Mouse (Mus musculus): ENCODE data around the gene Itgax.

Itgax gene

DNA sequence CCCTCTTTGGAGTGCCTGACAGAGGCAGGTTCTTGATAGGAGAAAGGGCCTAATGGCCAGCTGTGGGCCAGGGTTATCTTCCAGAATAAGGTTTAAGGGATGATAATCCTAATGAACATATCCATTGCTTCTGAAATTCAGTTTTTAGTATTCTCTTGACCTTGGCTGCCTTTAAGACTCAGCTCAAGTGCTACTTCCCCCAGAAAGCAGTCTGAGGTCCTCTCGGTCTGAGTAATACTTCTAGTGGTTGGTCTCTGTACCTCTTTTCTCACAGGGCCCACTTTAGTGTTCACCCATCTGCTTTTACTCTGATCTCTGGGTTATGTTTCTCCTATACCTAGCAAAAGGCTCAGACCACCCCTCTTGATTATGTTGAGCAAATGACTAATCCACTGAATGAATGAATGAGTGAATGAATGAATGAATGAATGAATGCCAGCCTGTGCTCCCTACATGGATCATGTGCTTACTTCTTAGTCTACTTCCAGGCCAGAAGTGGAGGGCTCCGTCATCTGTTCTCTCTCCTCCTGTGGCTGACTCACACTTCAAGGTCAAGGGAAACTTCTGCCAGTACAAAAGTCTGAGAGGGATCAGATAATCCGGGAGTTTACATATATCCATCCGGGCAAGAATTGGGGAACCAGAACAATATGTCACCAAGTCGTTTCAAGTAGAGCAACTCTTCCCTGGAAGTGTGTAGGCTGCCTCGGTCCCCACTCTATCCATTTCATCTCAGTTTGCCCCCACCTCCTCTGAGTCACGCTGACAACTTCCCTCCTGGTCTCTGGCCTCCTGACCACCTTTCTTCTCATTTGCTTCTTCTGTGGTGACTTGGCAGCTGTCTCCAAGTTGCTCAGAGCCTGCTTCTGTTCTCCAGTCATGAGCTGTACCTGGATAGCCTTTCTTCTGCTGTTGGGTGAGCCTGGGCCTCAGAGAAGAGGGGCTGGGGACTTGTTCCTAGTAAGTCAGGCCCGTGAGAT, at the start of gene Itgax:
Gene Itgax (plus strand): TSS at position 807 of the 980 bp plus-strand sequence.
- DNase-seq (ENCODE audit: extremely low read depth, low read depth, low spot score): no peak

DNA sequence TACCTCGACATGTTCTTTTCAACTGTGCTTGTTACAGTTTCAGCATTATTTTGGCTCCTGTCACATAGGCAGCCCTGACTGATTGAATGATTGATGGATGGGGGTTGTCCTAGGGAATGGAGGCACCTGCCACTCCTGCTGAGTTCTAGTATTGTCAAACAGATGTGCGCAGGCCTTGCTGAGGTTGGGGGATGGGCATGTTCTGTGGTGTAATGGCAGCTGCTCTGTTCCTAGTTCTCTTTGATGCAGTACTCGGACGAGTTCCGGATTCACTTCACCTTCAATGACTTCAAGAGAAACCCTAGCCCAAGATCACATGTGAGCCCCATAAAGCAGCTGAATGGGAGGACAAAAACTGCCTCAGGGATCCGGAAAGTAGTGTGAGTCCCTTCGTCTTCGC, 49.3 kb upstream of the Itgax start:
- DNase-seq (ENCODE audit: extremely low read depth, low read depth, low spot score): no peak

- no peak for DNase-seq (ENCODE audit: extremely low read depth, low read depth, low spot score)
These were observed 40.2 kb upstream of the Itgax start for GRCm38 (mm10) chr7:128089141-128089540.

- no peak for DNase-seq (ENCODE audit: extremely low read depth, low read depth, low spot score)
These were observed 31.2 kb upstream of the Itgax start for GRCm38 (mm10) chr7:128098135-128098534.

DNA sequence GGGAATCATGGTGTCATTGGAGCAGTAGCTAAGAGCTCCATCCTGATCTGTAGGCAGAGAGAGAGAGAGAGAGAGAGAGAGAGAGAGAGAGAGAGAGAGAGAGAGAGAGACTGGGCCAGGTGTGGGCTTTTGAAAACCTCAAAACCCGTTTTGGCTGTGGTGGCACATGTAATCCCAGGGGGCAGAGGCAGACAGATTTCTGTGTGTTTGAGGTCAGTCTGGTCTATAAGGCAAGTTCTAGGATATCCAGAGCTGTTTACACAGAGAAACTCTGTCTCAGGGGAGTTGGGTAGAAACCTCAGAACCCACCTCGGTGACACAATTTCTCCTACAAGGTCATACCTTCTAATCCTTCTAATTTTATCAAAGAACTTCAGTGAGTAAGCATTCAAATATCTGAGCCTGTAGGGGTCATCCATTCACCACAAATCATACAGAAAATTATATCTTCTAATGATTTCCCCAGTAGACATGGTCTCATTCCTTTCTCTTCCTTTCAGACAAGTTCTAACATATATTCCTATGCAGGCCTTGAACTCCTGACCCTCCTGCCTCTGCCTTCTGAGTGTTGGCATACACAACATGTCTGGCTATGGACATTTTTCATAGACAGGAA, 28.5 kb upstream of the Itgax start:
- DNase-seq (ENCODE audit: extremely low read depth, low read depth, low spot score): no peak

GRCm38 (mm10) chr7:128105246-128105645, 24.1 kb upstream of the Itgax start:
- DNase-seq (ENCODE audit: extremely low read depth, low read depth, low spot score): no peak

GRCm38 (mm10) chr7:128107462-128107861, 21.9 kb upstream of the Itgax start:
- no peak for DNase-seq (ENCODE audit: extremely low read depth, low read depth, low spot score)

GRCm38 (mm10) chr7:128110314-128110713, 19.0 kb upstream of the Itgax start:
- no peak for DNase-seq (ENCODE audit: extremely low read depth, low read depth, low spot score)

GRCm38 (mm10) chr7:128112131-128112530, 17.2 kb upstream of the Itgax start:
- no peak for DNase-seq (ENCODE audit: extremely low read depth, low read depth, low spot score)

DNA sequence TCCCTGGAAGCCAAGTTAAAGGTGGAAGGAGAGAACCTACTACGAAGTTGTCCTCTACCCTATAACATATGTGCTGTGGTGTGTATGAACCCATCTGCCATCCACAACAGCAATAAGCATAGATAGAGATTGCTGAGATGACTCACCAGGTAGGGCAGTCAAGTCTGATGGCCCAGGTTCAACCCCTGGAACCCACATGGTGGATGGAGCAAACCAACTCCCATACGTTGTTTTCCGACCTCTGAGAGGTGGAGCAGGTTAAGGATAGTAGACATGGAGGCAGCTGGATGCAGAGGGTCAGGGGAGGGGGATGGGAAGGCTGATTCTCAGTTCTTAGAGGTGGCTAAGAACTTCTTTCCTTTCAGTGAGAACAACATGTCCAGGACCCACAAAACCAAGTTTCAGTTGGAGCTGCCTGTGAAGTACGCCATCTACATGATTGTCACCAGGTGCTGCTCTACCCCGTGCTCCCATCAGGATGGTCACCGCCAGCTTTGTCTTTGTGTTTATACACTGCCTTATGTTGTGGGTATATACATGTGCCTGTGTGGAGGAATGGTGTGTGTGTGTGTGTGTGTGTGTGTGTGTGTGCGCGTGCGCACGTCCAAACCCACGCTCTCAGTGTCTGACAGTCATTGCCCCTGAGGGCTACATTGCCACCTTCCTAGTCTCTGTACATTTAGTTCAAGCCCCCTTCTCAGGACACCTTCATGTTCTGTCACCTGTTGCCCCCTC, 14.8 kb upstream of the Itgax start:
- DNase-seq (ENCODE audit: extremely low read depth, low read depth, low spot score): no peak

DNA sequence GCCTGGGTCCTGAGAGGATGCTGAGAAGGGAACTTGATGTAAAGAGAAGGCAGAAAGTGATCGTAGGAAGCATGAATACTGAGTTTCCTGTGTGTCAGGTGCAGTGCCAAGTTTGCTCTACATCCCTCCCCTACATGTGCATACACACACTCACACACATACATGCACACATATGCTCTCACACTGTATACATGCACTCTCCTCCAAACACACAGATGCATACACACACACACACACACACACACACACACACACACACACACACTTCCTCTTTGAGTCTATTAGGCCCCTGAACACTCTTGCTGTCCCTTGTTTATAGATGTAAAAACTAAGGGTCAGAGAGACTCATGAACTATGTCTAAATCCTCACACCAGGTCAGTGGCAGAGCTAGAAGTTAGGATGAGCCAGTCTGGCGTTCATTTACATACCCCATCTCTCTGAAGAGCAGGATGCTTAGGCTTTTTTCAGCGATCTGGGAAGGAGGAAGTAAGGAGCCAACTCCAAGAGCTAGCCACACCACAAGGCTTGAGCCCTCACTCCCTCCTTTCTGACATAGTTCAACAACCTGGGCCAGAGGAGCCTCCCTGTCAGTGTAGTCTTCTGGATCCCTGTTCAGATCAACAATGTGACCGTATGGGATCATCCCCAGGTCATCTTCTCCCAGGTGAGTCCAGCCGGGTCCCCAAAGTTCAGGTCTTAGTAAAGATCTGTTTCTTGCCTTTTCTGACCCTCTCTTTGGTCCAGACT, 14.0 kb upstream of the Itgax start:
- DNase-seq (ENCODE audit: extremely low read depth, low read depth, low spot score): no peak

- no peak for DNase-seq (ENCODE audit: extremely low read depth, low read depth, low spot score)
These were observed 13.0 kb upstream of the Itgax start for GRCm38 (mm10) chr7:128116396-128116795.

- no peak for DNase-seq (ENCODE audit: extremely low read depth, low read depth, low spot score)
These were observed 9.4 kb upstream of the Itgax start for GRCm38 (mm10) chr7:128119726-128120490.

DNA sequence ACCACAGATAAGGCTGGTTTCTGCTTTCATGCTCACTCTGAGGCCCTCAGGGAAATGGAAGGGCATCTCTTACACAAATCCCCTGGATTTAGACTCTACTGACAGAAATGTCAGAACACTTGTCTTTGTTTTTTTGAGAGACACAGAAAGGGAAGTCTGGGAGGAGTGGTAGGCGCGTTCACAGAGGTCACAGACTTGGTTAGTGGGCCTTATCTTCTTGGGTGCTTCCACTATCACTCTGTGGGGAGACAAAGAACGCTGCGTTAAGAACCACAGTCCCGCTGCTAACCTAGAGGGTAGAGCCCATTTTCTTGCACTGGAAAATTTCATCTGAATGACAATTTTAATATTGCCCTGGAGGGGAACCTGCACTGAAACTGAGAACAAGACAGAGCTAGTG, 2.8 kb downstream of the Itgax start:
- DNase-seq (ENCODE audit: extremely low read depth, low read depth, low spot score): no peak

DNA sequence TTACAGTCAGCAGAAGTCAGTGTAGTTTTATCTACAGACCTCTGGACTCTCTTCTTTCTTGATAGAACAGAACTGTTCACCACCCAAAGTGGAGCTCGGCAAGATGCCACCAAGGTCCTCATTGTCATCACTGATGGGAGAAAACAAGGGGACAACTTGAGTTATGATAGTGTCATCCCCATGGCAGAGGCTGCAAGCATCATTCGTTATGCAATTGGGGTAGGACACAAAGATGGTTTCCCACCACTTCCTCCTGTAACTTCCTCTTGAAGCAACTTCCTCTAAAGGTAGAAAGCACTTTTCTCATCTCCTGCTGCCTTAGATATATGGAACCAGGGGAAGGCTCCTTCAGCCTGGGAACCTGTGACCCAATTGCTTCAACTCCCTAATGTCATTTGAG, 4.2 kb downstream of the Itgax start:
- DNase-seq (ENCODE audit: extremely low read depth, low read depth, low spot score): no peak

GRCm38 (mm10) chr7:128136927-128137326, 7.6 kb downstream of the Itgax start:
- DNase-seq (ENCODE audit: extremely low read depth, low read depth, low spot score): no peak

GRCm38 (mm10) chr7:128139611-128140010, 10.3 kb downstream of the Itgax start:
- DNase-seq (ENCODE audit: extremely low read depth, low read depth, low spot score): no peak

DNA sequence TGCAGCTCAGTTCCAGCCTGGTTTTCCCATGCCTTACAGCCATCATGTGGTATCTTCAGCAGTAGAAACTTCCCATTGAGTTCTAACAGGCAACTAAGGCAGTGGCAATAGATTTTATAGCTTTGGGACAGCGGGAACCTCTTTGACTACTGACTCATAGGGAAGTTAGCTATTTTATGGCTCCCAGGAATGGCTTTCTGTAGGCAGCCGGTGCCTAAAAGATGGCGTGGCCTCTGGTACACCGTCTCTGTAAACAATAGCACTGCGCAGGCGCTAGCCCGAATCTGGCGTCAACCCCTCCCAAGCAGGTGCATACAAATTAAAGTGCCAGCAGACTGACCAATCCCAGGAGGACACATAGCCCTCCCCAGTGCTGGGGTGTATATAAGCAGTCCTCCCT, 21.6 kb downstream of the Itgax start:
- DNase-seq (ENCODE audit: extremely low read depth, low read depth, low spot score): no peak

DNA sequence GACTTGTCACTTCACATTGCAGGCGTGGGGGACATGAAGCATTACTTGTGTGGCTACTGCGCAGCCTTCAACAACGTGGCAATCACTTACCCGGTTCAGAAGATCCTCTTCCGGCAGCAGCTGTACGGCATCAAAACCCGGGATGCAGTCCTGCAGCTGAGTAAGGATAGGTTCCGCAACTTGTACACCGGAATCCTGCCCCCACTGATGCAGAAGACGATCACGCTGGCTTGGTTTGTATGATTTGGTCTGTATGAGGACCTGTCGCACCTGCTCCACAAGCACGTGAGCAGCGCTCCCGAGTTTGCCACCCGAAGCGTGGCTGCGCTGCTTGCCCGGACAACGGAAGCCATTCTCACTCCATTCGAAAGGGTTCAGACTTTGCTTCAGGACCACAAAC, 24.7 kb downstream of the Itgax start, which contains the start of gene Itgad:
Gene Itgad (plus strand): TSS at position 301 of the 400 bp plus-strand sequence.
- no peak for DNase-seq (ENCODE audit: extremely low read depth, low read depth, low spot score)

- DNase-seq (ENCODE audit: extremely low read depth, low read depth, low spot score): no peak
These were observed 25.6 kb downstream of the Itgax start for GRCm38 (mm10) chr7:128154924-128155323.

Measured in fat pad, adult 2 months (tissue).